Mouse (Mus musculus): ENCODE data around the gene Slc39a7. TPM values are rescaled to one million over a fixed set of nuclear protein-coding genes. Genes with fewer than 3 reads are reported as not detected.
A peak's percentile ranks its signal among the peaks of the same experiment; 100 is the strongest.

The Slc39a7 gene
- polyA plus RNA-seq, 1 experiment from 2014 or later: 176 TPM

DNA sequence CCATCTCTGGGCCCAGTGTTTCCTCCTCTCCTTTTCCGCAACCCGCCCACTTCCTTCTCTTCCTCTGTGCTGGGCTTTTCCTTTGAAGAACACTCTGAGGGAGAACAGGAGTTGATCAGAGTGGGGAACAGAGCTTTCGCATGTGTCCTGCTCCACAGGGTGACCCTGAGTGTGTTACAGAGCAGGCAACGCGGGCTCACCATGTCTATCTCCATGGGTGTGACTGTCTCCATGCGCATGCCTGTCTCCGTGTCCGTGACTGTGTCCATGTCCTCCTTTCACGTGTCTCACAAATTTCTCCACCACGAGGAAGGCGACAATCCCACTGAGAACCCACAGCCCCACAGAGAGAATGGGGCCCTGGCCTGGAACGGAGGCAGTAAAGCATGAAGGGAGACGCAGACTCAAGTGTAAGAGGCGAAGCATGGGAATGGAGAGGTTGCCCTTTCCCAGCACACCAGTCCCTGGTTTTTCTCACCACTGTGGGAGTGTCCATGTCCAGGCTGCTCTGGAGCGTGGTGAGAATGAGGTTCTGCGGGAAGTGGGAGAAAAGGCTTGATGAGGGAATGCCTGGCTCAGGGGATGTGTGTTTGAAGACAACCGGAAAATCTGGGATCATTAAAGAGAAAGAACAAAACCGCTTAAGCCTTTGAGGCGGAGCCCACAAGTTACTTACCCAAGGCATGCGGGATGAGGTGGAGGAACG, 1.4 kb downstream of the Slc39a7 start:
- WGBS: 70% methylated on average over 21 of the region's 21 CpGs
- Histone ChIP-seq H3K4me2 (peak overlapping the region; percentile 96), H3K4me3 (peak overlapping the region; percentile 64), H3K9ac (peak overlapping the region; percentile 76), H3K4me1 (replicated peaks) (peaks cover 79% of the 10 kb centered on the region), H3K27ac (replicated peaks) (peak overlapping the region; percentile 98; the same call in 1 of the 2 replicates), H3K9me3 (no peaks in the 10 kb centered on the region), H3K27me3 (no peaks in the 10 kb centered on the region), H3K36me3 (peaks cover 22% of the 10 kb centered on the region)
- no peak for ATAC-seq (ENCODE audit: low FRiP score, low read depth)

DNA sequence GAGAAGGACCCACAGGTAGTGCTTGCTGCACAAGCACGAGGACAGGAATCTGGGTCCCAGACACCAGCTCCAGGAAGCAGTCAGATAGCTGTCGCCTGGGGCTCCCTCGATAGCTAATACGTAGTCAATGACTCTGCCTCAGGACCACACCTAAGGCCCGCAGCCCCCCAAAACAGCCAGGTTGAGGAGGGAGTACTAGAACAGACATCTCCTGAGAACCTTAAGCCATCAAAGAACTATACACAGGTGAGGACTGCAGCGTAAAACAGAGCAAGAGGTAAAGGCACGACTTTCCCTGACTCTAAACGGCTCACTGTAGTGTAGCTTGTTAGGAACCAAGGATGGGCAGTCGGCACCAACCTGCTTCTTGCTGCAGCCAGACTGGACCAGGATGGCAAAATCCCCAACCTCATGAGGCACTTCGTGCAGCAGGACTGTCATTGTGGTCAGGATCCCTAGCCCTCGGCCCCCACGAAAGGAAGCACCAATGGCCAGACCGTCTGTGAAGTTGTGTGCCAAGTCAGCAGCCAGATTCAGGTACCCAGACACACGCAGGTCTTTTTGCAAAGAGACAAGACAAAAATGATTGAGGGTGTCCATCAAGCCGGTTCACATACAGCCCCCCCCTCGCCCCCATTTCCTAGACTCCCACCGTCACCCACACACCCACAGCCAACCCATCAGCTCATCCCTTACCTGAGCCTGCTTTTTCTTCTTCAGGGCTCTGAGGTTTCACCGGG, 2.2 kb downstream of the Slc39a7 start:
- ATAC-seq (ENCODE audit: low FRiP score, low read depth): no peak
- Histone ChIP-seq H3K27me3 (no peaks in the 10 kb centered on the region), H3K4me1 (replicated peaks) (peaks cover 79% of the 10 kb centered on the region), H3K4me3 (peak overlapping the region; percentile 64; the same call in 1 of the 2 replicates), H3K9me3 (no peaks in the 10 kb centered on the region), H3K4me2 (peak overlapping the region; percentile 96), H3K27ac (replicated peaks) (no peak overlapping the region), H3K36me3 (peaks cover 17% of the 10 kb centered on the region), H3K9ac (no peak overlapping the region)
- 89% methylated on average over 18 of the region's 18 CpGs for WGBS

DNA sequence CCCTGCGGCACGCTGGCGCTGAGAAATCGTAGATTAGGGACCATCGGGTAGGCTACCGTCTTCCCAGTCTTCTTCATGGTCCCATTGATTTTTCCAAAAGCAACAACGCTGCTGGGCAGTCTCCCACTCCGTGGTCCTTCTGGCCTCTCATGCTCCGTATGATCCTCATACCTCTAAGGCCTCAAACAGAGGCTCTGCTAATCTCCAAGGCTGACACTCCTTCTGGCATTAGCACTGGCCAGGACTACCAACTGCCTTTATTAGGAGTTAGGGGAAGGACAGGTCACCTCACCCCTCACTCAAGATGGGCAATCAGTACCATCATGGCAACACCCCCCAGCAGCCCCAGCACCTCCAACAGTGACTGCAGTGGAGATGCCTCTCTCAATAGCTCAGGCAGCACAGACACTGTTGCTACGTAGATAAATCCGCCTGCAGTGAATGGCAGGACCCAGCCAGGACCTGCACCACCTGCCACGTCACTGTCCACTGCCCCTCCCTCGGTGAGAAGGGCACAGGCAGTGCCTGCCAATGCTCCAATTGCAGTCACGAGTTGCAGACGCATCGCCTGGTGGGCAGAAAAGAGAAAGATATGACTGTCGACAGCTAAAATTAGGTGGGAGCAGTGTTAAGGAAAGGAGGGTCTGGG, 2.9 kb downstream of the Slc39a7 start:
- Histone ChIP-seq H3K27ac (replicated peaks) (peak overlapping the region; percentile 98), H3K4me2 (peak overlapping the region; percentile 92), H3K36me3 (peaks cover 15% of the 10 kb centered on the region), H3K9ac (no peak overlapping the region; the same call in 1 of the 2 replicates), H3K9me3 (no peaks in the 10 kb centered on the region), H3K4me1 (replicated peaks) (peaks cover 76% of the 10 kb centered on the region), H3K27me3 (no peaks in the 10 kb centered on the region), H3K4me3 (peak overlapping the region; percentile 63)
- no peak for ATAC-seq (ENCODE audit: low FRiP score, low read depth)
- 40% methylated on average over 17 of the region's 17 CpGs for WGBS

DNA sequence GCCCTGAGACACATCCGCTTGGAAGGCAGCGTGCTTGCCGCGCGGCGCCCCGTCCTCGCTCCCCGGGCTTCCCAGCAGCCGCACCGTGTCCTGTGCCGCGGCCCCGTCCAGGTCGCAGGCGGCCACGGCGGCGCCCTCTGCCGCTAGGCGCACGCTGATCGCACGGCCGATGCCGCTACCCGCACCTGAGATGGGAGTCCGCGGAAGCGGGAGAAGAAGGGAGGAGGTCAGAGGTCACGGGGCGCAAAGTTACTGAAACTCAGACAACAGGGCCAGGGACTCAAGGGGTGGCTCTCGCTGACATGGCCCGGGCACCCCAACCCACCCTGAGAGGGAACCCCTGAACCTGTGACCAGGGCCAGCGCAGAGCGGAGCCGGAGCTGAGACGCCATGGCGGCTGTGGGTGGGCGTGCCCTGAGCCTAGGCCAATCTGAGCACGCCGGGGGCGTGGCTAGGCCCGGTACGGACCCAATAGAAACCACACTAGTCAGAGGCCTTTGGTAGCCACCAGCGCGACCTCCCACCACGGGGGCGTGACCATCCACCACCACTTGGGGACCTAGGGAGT, 3.7 kb downstream of the Slc39a7 start, which contains the start of gene H2-Ke6:
H2-Ke6 (minus strand) TSS at position 405 of the 568 bp plus-strand sequence.
- Histone ChIP-seq H3K4me1 (replicated peaks) (peaks cover 76% of the 10 kb centered on the region), H3K9me3 (no peaks in the 10 kb centered on the region), H3K27me3 (no peaks in the 10 kb centered on the region), H3K4me2 (peak within 1 kb of the TSS; percentile 92), H3K9ac (peak within 1 kb of the TSS; percentile 55), H3K4me3 (peak within 1 kb of the TSS; percentile 63), H3K36me3 (peaks cover 15% of the 10 kb centered on the region), H3K27ac (replicated peaks) (peak within 1 kb of the TSS; percentile 98)
- under 1% methylated on average over 47 of the region's 49 CpGs for WGBS
- ATAC-seq (ENCODE audit: low FRiP score, low read depth): peak; percentile 73

DNA sequence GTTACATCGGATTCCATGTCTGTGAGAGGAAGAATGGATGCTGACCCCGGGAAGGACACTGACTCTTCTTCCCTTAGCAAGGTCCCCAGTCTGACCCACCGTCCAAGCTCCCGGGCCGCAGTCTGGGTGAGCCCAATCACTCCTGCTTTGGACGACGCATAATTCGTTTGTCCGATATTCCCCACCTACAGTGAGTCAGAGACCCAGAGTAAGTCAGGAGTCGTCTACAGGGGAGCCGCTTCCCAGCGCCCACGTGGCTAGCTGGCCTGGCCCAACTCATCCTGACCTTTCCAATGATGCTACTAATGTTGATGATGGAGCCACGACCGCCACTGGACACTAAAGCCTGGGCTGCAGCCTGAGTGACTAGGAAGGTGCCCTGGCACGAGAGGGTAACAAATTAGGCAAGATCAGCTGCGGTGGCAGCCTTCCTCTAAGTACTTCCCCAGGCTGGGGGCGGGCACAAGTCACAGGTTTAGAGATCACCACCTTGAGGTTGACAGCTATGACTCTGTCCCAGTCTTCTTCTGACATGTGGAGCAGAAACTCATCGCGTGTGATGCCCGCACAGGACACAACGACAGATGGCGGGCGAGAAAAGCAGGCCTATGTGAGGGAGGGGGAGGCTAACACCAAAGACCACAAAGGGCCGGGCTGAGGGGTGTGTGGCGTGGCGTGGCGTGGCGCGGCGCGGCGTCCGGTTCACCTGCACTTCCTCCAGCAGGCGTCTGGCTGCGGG, 4.4 kb downstream of the Slc39a7 start:
- no peaks in the 10 kb centered on the region for H3K9me3 ChIP-seq
- H3K27ac ChIP-seq (replicated peaks): peak overlapping the region; percentile 98
- peak overlapping the region; percentile 63 for H3K4me3 ChIP-seq
- H3K27me3 ChIP-seq: no peaks in the 10 kb centered on the region
- peak overlapping the region; percentile 55 for H3K9ac ChIP-seq
- no peak for ATAC-seq (ENCODE audit: low FRiP score, low read depth)
- peaks cover 77% of the 10 kb centered on the region for H3K4me1 ChIP-seq (replicated peaks)
- peaks cover 15% of the 10 kb centered on the region for H3K36me3 ChIP-seq
- 2% methylated on average over 36 of the region's 36 CpGs for WGBS
- peak overlapping the region; percentile 92 for H3K4me2 ChIP-seq

DNA sequence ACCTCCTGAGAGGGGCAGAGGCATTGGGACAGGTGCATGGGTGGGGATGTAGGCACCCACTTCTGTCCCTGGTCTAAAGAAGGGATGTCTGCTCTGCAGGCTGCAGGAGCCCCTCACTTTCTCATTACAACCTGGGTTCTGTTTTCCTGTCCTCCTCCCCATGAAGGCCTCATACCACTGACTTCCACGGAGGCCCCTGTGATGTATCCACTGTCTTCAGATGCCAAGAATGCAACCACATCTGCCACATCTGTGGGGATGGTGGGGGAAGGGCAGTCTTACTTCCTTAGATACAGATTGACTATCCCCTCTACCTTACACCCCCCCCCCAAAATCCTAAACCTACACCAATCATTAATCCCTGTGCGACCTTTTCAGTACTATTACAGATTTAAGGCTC, 5.3 kb downstream of the Slc39a7 start:
- no peak for ATAC-seq (ENCODE audit: low FRiP score, low read depth)
- peaks cover 21% of the 10 kb centered on the region for H3K36me3 ChIP-seq
- no peaks in the 10 kb centered on the region for H3K9me3 ChIP-seq
- 18% methylated on average over 2 of the region's 2 CpGs for WGBS
- H3K27ac ChIP-seq (replicated peaks): peak overlapping the region; percentile 98
- peak overlapping the region; percentile 92 for H3K4me2 ChIP-seq
- peak overlapping the region; percentile 91; the same call in 1 of the 2 replicates for H3K9ac ChIP-seq
- no peaks in the 10 kb centered on the region for H3K27me3 ChIP-seq
- peaks cover 77% of the 10 kb centered on the region for H3K4me1 ChIP-seq (replicated peaks)
- H3K4me3 ChIP-seq: peak overlapping the region; percentile 70

DNA sequence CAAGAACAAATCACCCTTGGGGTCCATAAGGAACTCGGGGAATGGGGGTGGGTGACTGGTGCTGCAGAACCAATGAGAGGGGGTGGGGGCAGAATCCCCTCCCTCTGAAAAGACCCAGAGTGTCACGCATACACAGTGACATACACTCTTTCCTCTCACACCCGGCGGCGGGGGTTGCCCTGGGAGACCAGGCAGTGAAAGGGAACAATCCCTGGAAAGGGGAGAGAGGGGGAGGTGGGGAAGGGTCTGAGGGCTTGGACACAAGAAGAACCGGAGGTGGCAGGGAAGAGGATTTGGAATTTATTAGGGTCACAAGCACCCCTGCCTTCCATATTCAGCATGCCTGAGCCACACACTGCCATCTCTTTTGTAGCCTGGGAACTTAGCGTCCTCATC, 5.7 kb downstream of the Slc39a7 start:
- H3K9ac ChIP-seq: peak overlapping the region; percentile 91; the same call in 1 of the 2 replicates
- H3K4me3 ChIP-seq: peak overlapping the region; percentile 70
- peaks cover 75% of the 10 kb centered on the region for H3K4me1 ChIP-seq (replicated peaks)
- peak overlapping the region; percentile 98 for H3K27ac ChIP-seq (replicated peaks)
- H3K9me3 ChIP-seq: no peaks in the 10 kb centered on the region
- WGBS: 5% methylated on average over 7 of the region's 7 CpGs
- peaks cover 25% of the 10 kb centered on the region for H3K36me3 ChIP-seq
- peak; percentile 7 for ATAC-seq (ENCODE audit: low FRiP score, low read depth)
- H3K27me3 ChIP-seq: no peaks in the 10 kb centered on the region
- H3K4me2 ChIP-seq: peak overlapping the region; percentile 92

DNA sequence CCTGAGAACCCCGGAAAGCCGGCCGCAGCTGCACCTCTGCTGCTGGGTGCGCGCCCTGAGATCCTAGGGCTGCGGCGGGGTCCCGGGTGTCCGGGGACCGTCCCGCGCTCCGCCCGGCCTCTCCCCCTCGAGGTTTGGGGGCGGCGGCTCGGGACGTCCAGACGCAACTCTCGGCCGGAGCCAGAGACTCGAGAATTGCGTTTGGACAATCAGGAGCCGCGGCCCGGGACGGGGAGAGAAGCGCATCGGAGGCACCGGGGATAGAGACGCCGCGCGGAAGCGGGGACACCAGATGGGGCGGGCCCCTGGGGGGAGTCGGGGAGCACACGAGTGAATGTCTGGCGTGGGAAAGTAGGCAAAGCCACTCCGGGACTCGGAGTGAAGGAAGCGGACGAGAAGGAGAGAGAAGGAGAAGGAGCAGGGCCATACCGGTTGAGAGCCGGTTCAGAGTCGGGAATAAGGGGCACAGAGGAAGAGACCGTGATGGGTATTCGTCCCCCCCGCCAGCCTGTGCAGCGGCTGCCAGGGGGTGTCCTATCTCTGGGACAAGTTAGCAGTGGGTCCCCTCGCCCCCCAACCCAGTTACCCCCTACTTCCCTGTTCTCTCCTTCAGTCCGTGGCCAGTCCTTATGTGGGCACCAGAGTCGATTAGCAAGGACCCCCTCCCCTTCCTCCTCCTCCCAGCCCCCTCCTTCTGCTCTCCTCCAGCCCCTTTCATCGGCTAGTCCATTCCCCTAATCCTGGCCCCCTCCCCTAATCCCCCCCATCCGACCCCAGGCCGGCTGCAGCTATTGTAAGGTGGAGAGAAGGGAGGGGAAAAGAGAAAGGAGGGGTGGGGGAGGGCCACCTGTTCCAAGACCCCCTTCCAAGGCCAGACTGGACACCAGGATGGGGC, 6.4 kb downstream of the Slc39a7 start:
- Histone ChIP-seq H3K27me3 (no peaks in the 10 kb centered on the region), H3K9me3 (no peaks in the 10 kb centered on the region), H3K9ac (peak overlapping the region; percentile 91), H3K4me3 (peak overlapping the region; percentile 70), H3K36me3 (peaks cover 28% of the 10 kb centered on the region), H3K4me1 (replicated peaks) (peaks cover 68% of the 10 kb centered on the region), H3K27ac (replicated peaks) (peak overlapping the region; percentile 98), H3K4me2 (peak overlapping the region; percentile 92)
- WGBS: under 1% methylated on average over 53 of the region's 57 CpGs
- ATAC-seq (ENCODE audit: low FRiP score, low read depth): peak; percentile 4

DNA sequence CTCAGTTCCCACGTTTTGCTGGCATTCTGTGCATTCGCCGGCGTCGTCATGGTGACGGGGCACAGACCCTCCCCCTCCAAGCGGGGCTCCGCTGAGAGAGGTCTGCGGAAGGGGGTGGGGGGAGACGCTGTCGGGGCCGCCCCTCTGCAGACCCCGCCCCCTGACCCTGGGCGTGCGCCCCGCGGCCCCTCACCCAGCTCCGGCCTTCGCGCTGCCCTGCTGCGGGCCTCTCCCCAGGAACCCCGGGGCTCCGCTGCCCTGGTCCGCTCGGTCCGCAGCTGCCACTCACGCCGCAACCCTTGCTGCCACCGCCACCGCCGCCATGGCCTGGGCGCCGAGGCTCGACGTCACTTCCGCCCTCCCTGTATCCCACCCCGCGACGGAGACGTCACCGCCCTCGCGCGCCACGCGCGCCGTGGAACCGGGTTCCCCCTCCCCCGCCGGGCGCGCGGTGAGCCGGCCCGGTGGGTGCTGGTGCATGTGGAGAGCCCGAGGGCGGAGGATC, 7.1 kb downstream of the Slc39a7 start, which contains the start of gene Ring1:
Ring1 (minus strand) TSS at position 364 of the 505 bp plus-strand sequence.
- no peaks in the 10 kb centered on the region for H3K9me3 ChIP-seq
- peak within 1 kb of the TSS; percentile 91 for H3K9ac ChIP-seq
- H3K4me1 ChIP-seq (replicated peaks): peaks cover 61% of the 10 kb centered on the region
- H3K4me3 ChIP-seq: peak within 1 kb of the TSS; percentile 70
- ATAC-seq (ENCODE audit: low FRiP score, low read depth): peak; percentile 83
- peak within 1 kb of the TSS; percentile 92 for H3K4me2 ChIP-seq
- peaks cover 23% of the 10 kb centered on the region for H3K36me3 ChIP-seq
- peak within 1 kb of the TSS; percentile 98 for H3K27ac ChIP-seq (replicated peaks)
- H3K27me3 ChIP-seq: no peaks in the 10 kb centered on the region
- WGBS: under 1% methylated on average over 50 of the region's 58 CpGs

DNA sequence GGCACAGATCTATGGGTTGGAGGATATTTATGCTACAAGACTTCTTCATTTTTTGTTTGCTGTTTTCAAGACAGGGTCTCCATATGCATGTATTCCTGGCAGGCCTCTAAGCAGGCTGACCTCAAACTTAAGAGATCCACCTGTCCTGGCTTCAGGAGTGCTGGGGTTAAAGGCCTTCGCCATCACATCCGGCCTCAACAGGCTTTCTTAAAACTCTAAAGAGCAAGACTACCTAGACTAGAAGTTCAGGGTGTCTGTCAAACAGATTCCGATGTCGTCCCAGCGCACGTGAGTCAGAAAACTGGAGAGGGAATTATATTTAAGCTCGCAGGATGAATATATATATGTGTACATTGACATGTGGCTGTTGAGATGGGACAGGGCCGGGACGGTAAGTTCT, 7.8 kb downstream of the Slc39a7 start:
- Histone ChIP-seq H3K9ac (peak overlapping the region; percentile 91), H3K4me2 (peak overlapping the region; percentile 92), H3K4me1 (replicated peaks) (peaks cover 54% of the 10 kb centered on the region), H3K9me3 (no peaks in the 10 kb centered on the region), H3K27me3 (no peaks in the 10 kb centered on the region), H3K36me3 (peaks cover 16% of the 10 kb centered on the region), H3K27ac (replicated peaks) (peak overlapping the region; percentile 98), H3K4me3 (peak overlapping the region; percentile 70)
- ATAC-seq (ENCODE audit: low FRiP score, low read depth): no peak
- 67% methylated on average over 9 of the region's 9 CpGs for WGBS

Data from hindbrain, embryonic 15.5 days (tissue).